Mouse (Mus musculus): Measurements from ENCODE around the gene Tmem217.
"Not testable (repeated sequence)": the region's sequence is repeated elsewhere in the genome, so short reads cannot be mapped to it uniquely, and the experiment has no call there.

The Tmem217 gene

DNA sequence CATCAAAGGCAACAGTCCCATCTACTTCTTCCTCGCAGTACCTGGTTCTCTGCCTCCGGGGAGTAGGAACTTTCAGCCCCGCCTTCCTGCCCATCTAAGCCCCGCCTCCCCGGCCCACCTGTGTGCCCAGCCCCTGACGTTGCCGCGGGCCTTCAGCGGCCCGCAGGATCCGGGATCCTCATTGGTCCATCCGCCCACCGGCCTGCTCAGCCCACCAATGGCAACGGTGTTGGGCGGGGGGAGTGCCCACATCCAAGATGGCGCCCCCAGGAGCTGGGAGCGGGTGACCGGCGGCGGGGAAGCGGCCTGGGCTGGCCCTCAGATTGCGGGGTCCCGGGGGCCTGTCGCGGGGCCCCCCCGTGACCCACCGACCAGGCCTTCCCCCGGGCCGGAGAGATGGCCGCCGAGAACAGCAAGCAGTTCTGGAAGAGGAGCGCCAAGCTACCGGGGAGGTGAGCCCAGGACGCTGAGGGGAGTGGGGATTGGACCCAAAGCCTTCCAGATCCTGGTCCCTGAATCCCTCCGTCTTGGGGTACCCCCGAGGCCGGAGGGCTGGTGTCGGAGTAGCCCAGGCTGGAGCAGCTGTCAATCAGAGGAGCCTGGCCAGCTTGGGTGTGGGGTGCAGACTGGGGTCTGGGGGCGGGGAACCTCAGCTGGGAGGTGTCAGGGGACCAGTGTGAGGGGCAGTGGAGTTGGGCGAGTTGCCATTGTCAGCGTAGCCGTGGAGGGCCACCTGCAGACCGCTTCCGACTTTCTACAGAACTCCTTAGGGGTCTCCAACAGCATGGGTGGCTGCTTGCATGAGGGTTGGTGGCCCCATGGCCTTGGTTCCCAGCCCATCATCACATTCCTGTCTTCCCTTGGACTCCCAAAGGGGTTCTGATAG is 2.4 kb downstream of the Tmem217 start, which contains the start of the genes Gm17657 and Tbc1d22b:
TSS of gene Gm17657 (minus strand) at position 96 of the 886 bp plus-strand sequence.
TSS of gene Tbc1d22b (plus strand) at position 243 of the 886 bp plus-strand sequence.
- peak; percentile 95 for DNase-seq (ENCODE audit: low read depth, low spot score)

DNA sequence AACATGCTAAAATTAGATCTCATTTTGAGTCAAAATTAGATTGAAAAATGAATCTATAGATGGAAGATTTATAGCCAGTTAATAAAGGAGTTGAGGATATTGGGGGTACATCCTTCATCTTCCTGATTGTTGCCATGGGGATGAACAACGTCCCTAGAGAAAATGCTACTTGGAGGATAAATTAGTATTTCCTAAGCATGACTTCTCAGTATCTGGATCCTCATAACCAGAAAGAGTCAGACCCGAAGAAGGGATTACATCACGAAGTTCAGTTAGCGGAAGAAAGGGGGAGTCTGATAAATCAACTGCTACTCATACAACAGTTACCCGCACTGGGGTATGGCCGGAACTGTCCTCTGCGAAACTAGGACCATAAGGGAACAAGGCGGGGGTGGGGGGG is 3.2 kb downstream of the Tmem217 start:
- DNase-seq (ENCODE audit: low read depth, low spot score), result no peak

DNA sequence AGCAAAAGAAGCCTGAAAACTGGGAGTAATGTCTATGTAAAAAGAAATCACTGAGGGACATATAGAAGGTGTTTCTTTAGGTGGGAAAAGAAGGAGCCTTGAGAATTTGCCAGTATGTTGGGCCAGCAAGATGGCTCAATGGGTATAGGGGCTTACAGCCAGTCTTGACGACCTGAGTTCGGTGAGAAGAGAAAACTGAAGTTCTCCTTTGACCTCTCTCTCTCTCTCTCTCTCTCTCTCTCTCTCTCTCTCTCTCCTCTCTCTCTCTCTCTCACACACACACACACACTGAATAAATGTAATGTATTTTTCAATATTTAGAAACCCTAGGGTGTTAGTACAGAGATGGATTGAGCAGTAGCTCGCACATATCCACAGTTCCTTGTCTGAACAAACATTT is 3.7 kb downstream of the Tmem217 start:
- DNase-seq (ENCODE audit: low read depth, low spot score), result no peak

DNA sequence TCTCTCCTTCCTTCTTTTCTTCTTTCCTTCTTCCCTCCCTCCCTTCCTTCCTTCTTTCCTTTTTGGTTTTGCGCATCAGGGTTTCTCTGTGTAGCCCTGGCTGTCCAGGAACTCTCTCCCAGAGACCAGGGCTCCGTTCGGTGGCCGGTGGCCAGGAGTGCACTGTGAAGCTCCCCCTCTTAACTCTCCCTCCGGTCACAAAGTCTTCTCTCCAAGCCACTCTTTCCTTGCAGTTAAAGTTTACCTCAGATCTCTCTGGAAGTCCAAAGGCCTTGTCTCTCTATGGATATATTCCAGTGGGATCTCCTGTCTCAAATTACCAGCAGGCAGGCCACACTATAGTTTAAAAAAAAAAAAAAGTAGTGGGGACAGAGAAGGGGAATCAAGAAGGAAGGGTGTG is 6.9 kb downstream of the Tmem217 start:
- no peak for DNase-seq (ENCODE audit: low read depth, low spot score)

DNA sequence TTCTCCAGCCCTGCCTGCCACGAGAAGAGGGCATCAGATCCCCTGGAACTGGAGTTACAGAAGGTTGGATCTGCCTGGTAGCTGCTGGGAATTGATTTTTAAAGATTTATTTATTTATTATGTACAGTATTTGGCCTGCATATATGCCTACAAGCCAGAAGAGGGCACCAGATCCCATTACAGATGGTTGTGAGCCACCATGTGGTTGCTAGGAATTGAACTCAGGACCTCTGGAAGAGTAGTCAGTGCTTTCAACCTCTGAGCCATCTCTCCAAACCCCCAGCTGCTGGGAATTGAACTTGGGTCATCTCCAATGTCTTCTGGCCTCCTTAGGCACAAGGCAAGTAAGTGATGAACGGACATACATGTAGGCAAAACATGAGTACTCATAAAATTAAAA is 8.1 kb downstream of the Tmem217 start:
- DNase-seq (ENCODE audit: low read depth, low spot score), result no peak

DNA sequence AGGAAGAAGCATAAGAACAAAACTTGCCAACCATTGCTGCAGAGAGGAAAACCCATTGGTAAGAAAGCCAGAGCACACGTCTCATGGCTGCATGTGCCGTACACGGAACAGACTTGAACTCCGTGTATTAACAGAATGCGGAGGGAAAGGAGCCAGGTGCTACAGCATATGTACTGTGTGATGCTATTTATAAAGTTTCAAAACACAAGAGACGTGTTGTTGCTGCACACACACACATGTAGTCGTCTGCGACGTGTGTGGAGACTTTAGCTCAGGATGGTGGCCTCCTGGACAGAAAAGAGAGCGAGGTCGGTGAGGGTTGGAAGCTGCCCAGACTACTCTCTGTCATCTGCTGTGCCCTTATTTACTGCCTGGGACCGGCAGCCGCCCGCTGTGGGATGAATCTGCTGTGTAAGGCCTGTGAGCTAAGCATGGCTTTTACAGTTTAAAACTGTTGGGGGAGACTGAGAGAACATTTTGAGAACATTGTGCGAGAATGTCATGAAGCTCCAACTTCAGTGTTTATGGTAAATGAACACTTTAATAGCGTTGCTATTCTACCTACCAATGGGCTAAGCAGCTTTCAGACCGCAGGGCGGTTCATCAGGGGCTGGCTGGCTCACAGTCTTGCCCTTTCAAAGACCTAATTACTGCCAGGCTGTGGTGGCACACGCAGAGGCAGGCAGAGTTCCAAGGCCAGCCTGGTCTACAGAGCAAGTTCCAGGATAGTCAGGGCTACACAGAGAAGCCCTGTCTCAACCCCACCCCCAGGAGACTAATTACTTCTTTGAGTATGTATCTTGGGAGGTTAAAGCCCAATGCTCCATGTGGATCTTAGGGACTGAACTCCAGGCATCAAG is 9.1 kb downstream of the Tmem217 start:
- no peak for DNase-seq (ENCODE audit: low read depth, low spot score)

DNA sequence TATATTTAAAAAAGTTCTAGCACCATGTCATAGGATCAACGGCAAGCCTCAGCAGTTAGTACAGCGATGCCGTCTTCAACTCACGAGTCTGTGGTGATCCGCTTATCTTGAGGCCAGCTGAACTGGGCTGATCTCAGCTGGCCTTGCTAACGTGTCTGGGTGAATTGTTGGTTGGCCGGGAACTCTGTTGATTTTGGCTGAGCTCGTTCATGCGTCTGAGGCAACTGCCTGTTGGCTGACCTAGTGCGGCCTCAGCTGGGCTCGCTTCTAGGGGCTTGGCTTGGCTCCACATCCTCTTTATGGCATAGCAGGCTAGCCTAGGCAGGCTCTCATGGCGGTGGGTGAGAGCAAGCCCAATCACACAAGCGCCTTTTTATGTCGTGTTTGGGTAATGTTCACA is 10.8 kb downstream of the Tmem217 start:
- no peak for DNase-seq (ENCODE audit: low read depth, low spot score)

DNA sequence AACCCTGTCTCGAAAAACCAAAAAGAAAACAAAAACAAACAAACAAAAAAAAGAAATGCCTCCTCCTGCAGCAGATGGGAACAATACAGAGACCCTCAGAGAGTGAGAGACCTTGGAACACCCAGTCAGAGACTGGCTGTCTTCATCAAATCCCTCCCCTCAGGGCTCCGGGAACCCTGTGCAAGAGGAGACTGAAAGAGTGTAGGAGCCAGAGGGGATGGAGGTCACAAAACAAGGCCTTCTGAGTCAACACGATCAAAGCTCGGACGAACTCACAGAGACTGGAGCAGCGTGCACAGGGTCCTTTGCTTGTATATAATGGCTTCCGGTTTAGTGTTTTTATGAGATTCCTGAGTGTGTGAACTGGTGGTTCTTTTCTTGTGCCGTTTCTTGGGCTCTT is 11.8 kb downstream of the Tmem217 start:
- DNase-seq (ENCODE audit: low read depth, low spot score), result no peak

DNA sequence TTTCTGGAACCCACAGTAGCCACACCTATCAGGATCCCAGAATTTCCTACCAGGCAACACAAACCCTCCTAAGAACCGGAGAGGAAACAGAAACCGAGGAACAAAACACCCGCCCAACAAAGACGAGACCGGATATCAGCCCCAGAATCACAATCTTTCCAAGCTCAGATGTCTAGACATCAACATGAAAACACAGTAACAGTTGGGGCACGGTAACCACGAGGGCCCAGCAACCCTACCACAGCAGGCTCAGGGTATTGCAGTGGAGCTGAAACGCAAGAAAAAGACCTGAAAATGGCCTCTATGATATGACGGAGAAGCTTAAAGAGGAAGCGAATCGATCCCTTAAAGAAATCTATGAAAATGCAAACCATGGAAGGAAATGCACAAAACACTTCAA is 18.3 kb downstream of the Tmem217 start:
- no peak for DNase-seq (ENCODE audit: low read depth, low spot score)

DNA sequence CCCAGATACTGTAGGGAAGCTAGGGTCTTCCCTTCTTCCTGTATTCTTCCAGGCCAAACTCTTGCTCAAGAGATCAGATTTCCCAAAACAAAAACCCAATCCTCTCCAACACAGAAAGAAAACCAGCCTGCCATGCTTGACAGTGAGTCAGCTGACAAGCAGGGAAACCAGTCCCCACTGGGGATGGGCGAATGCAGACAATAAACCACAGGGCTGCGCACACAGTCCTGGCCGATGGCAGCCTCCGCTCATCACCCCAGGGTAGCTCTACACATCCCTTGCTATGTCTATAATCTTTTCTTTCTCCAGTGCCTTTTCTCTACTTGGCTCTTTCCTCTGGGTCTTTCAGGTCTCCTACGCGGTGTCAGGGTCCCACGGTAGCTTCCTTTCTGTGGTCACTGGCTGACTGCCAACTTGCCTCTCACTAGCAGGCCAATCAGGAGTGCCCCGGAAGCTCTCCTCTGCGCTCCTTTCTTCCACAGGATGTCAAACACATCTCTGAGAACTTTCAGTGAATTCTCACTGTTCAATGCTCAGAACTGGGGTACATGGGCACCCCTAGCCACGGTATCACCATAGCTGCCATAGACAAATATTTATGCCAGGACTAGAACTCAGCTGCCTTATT is 20.3 kb downstream of the Tmem217 start:
- no peak for DNase-seq (ENCODE audit: low read depth, low spot score)

DNA sequence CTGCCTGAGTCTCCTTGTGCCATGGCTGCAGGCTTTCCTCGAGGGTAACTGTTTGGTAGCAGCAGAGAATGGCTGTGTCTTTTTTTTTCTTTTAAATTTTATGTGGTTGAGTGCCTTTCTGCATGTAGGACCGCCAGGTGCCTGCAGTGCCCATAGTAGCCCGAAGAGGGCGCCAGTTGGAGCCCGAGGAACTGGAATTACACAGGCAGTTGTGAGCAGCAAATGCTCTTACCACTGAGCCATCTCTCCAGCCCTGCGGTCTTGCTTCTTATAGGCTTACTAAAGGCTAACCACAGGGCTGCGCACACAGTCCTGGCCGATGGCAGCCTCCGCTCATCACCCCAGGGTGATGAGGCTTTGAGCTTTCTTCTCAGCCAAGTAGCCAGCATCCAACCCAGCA is 20.9 kb downstream of the Tmem217 start:
- no peak for DNase-seq (ENCODE audit: low read depth, low spot score)

DNA sequence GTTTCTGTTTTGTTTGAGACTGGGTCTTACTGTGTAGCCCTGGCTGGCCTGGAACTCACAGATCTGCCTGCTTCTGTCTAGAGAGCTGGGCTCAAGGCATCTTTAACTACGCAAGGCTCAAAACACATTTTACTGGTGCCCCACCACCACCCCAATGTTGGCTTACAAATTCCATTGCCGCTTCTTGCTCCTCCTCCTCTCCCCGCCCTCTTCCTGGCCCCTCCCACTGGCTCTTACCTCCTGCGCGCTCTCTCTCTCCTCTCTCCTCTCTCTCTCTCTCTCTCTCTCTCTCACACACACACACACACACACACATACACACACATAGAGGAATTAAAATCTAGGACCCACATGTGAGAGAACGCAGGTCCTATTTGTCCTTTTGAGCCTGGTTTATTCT is 21.7 kb downstream of the Tmem217 start:
- no peak for DNase-seq (ENCODE audit: low read depth, low spot score)

DNA sequence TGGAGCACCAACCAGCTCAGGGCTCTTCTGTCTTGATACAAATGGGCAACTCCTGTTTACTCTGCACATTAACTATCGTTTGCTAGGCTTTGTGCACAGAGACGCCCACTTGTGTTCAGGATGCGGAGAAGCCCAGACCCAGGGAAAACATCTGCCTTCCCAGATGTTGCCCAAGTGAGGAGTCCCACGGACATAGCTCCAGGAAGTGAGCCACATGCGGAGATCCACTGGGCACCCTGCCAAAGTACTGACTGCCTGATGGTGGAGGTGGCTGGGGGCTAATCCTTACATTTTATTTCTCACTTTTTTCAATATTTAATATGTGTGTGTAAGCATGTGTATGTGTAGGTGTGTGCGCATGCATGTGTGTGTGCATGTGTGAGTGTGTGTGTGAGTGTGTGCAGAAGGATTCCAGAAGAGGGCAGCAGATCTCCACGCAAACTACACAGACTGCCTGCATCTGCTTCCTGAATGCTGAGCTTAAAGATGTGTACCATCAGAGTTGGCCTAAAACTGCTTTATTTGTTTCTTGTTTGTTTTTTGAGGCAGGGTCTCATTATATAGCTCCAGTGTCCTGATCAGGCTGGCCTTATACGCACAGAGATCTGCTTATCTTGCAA is 23.5 kb downstream of the Tmem217 start:
- no peak for DNase-seq (ENCODE audit: low read depth, low spot score)

DNA sequence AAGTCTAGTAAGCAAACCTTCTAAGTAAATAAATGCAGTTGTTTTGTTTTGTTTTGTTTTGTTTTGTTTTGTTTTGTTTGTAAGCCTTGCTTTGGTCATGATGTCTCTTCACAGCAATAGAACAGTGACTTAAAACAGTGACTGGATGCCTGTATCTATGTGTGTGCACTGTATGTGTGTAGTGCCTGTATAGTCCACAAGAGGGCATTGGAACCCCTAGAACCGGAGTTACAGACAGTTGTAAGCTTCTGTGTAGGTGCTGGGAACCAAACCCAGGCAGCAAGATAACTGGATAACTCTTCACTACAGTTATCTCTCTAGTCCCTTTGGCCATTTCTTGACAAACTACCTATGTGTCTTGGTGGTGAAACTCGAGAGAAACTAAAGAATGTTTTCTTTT is 26.6 kb downstream of the Tmem217 start:
- no peak for DNase-seq (ENCODE audit: low read depth, low spot score)

DNA sequence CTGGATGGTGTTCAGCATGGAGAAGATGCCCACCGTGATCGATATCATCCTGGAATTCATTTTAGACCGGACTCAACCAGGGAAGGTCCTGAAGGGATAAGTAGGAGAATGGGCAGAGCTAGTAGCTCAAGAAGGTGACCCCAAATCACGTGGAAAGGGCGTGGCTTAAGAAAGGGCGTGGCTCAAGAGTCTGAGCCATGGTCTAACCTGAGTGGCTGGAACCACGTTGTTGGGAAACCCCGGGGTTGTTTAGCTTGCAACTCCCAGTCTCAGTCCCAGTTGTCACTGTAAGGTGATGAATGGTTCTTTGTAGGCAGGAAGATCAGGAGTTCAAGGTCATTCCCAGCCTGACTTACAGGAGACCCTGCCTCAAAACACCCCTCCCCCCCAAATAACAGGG is 32.5 kb downstream of the Tmem217 start:
- no peak for DNase-seq (ENCODE audit: low read depth, low spot score)

DNA sequence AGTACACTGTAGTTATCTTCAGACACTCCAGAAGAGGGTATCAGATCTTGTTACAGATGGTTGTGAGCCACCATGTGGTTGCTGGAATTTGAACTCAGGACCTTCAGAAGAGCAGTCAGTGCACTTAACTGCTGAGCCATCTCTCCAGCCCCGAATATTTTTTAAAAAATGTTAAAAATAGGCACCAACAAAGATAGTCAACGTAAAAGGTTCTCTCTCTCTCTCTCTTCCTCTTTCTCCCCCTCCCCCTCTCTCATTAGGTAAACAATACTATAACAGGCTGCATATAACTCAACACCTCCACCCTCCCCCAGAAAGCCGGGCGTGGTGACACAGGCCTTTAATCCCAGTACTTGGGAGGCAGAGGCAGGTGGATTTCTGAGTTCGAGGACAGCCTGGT is 33.5 kb downstream of the Tmem217 start:
- DNase-seq (ENCODE audit: low read depth, low spot score), result not testable (repeated sequence)

DNA sequence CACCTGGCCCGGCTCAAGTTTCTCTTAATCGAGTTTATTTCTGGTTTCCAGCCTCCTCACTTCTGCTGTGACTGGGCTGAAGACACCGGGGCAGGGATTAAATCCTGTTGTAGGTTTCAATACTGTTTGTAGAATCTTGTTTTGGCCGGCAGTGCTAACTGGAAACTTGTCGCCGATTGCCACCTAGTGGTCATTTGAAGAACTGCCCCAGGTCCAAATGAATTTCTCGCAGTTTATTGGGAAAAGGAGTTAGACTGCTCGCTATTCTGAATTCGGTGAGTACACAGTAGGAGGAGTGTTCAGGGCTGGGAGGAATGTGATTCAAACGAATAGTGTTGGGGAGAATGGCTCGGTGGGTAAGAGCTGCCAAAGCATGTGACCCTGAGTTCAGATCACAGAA is 37.8 kb downstream of the Tmem217 start:
- DNase-seq (ENCODE audit: low read depth, low spot score), result peak; percentile 89

DNA sequence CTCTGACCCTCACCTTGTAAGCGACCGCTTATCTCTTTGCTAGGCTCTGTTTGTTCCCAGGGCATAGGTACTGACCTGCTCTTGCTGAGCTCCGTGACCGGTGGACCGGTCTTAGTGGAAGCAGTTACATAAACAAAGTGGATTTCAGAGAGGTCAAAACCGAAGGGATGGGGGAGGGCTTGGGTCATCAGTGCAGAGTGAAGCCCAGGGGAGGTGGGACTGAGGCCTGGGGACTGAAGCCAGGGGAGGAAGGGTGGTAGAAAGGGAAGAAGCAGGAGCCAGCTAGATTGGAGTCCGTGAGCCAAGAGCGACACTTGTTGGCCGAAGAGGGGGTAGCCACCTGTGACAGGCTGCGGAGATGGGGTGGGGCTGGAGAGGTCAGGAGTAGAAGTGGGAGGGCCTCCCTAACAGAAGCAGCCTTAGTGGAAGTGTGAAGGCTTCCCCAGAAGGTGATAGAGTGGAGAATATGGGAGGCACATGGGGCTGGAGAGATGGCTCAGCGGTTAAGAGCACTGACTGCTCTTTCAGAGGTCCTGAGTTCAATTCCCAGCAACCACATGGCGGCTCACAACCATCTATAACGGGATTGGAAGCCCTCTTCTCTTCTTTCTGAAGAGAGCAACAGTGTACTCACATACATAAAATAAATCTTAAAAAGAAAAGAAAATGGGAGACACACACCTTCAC is 39.0 kb downstream of the Tmem217 start:
- DNase-seq (ENCODE audit: low read depth, low spot score), result peak; percentile 74

DNA sequence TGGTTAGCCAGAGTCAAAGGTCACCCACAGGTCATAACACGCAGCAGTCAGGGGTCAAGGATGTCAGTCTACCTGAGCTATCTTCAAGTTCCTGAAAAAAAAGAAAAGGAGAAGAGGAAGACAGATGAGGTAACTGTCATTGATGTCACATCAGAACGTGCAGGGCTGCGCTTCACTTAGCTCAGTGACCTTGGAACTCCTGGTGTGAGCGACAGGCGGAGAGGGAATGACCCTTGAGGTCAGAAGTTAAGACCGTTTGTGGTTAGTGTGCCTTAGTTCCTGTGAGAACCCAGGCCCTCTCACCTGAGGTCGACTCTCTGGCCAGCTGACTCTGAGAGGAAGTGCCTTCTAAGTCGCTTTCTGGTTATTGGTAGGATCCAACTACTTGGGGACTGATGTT is 41.5 kb downstream of the Tmem217 start:
- no peak for DNase-seq (ENCODE audit: low read depth, low spot score)

DNA sequence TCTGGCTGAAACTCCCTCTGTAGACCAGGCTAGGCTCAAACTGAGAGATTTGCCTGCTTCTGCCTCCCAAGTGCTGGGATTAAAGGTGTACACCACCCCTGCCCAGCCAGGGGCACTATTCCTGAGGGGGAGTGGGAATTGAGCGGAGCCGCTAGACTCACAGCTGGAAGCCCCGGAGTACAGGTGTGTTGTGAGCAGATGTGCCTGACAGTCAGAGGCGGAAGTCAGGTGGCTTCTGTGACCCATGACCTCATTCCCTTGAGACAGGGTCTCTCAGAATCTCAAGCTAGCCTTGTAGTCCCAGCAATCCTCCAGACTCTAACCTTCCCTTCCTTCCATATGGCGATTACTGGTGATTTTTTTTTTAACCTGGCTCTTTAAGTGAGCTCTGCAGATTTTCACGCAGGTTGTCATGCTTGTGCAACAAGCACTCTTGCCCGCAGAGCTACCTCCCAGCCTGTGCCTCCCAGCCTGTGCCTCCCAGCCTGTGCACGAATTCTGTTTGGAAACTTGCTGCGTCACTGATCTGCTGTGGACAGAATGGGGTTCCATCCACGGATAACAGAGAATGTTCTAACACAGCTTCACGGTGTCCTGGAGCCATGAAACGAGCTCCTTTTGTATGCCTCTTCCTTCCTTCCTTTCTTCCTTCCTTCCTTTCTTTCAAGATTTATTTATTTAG is 43.1 kb downstream of the Tmem217 start:
- no peak for DNase-seq (ENCODE audit: low read depth, low spot score)

DNA sequence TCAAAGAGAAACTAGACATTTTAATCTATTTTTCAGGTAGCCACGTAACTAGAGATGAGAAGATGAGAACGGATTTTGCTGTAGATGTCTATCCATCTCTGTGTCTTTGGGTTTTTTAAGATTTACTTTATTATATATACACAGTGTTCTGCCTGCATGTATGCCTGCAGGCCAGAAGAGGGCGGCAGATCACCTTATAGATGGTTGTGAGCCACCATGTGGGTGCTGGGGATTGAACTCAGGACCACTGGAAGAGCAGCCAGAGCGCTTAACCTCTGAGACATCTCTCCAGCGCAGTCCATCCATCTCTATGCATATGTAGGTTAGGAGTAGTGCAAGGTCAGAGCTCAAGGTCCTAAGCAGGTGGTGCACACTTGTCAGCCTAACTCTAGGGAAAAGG is 48.5 kb downstream of the Tmem217 start:
- no peak for DNase-seq (ENCODE audit: low read depth, low spot score)

Measured in forelimb bud, embryonic 11.5 days (tissue).